Mouse (Mus musculus): ENCODE data around the gene Hist1h2bj. TPM values are rescaled to one million over a fixed set of nuclear protein-coding genes. Genes with fewer than 3 reads are reported as not detected.
A peak's percentile ranks its signal among the peaks of the same experiment; 100 is the strongest.

The Hist1h2bj gene
- polyA plus RNA-seq, 1 experiment from 2014 or later, result 7.0 TPM

DNA sequence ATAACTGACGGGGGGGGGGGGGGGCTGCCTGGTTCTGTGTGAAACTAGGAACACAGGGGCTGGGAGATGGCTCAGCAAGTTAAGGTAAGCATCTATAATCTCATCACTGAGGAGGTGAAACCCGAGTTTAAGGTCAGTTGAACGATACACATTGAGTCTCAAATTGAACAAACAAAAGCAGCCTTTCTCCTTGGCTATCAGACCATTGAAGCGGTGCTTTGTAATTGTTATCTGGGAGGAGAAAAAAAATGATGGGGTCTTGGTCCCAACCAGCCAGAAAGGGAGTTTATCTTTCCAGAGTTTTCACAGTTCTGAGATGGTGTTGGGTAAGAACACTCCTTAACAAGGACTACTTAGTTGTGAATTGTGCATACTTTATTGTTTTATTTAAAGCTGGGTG, 45.2 kb upstream of the Hist1h2bj start:
- Histone ChIP-seq H3K4me3 (ENCODE audit: low read depth, low read length) (0 out of 2 replicates have a peak overlapping the region, but pooled peaks have one; percentile 15), H3K27ac (ENCODE audit: low read depth, low read length) (no peak overlapping the region), H3K4me1 (ENCODE audit: control insufficient read depth, insufficient read depth, low read length) (peaks cover 11% of the 10 kb centered on the region; the same call in 1 of the 2 replicates), H3K4me2 (ENCODE audit: low read length) (no peak overlapping the region), H3K9me3 (replicated peaks; ENCODE audit: control insufficient read depth, low read length) (no peaks in the 10 kb centered on the region; the same call in 1 of the 2 replicates), H3K9ac (ENCODE audit: low read length) (no peak overlapping the region), H3K27me3 (replicated peaks; ENCODE audit: control insufficient read depth, insufficient read depth, low read length) (peaks cover 70% of the 10 kb centered on the region), H3K36me3 (ENCODE audit: control insufficient read depth, insufficient read depth, low read length) (no peaks in the 10 kb centered on the region)
- no peak for ATAC-seq
- DNase-seq (ENCODE audit: low spot score), result no peak
- WGBS, result 6% methylated on average over 4 of the region's 4 CpGs

DNA sequence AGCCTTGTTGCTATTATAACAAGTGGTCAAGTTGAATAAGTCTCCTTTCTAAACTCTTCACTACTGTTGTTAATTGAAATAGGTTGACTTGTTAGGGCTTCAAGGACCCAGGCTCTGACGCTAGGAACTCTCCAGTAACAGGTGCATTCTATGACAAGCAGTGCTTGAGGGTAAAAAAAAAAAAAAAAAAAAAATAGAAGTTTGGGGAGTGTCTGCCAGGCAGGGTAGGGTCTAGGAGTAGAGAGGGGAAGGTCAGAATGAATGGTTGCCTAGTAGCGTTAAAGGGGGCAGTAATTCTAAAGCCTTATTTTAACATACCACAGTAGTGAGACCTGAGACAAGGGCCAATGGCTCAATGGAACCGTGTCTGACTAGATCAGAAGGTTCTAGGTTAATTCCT, 44.6 kb upstream of the Hist1h2bj start:
- peaks cover 76% of the 10 kb centered on the region for H3K27me3 ChIP-seq (replicated peaks; ENCODE audit: control insufficient read depth, insufficient read depth, low read length)
- H3K36me3 ChIP-seq (ENCODE audit: control insufficient read depth, insufficient read depth, low read length), result no peaks in the 10 kb centered on the region
- H3K27ac ChIP-seq (ENCODE audit: low read depth, low read length), result no peak overlapping the region
- no peaks in the 10 kb centered on the region; the same call in 1 of the 2 replicates for H3K9me3 ChIP-seq (replicated peaks; ENCODE audit: control insufficient read depth, low read length)
- ATAC-seq (no peak), DNase-seq (ENCODE audit: low spot score) (no peak)
- WGBS, result 25% methylated on average over 3 of the region's 3 CpGs
- no peak overlapping the region for H3K4me2 ChIP-seq (ENCODE audit: low read length)
- H3K4me3 ChIP-seq (ENCODE audit: low read depth, low read length), result no peak overlapping the region
- peaks cover 11% of the 10 kb centered on the region; the same call in 1 of the 2 replicates for H3K4me1 ChIP-seq (ENCODE audit: control insufficient read depth, insufficient read depth, low read length)
- no peak overlapping the region for H3K9ac ChIP-seq (ENCODE audit: low read length)

DNA sequence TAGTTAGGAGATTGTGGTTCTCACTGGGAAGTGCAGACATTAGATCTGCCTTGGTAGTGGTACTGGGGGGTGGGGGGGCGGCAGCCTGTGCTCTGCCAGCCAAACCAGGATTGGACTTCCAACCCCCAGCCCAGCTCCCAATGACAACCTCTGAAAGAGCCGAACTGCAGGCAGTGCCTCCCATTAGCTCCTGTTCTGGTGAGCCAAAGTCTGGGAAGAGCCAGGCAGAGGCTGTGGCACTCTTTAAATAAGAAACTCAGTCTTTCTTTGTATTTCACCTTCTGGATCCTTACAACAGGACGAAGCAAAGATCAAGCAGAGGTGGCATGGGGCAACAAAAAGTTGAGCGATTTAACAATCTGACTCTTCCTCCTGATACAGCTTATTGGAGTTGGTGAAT, 43.9 kb upstream of the Hist1h2bj start:
- no peak overlapping the region for H3K27ac ChIP-seq (ENCODE audit: low read depth, low read length)
- no peaks in the 10 kb centered on the region for H3K36me3 ChIP-seq (ENCODE audit: control insufficient read depth, insufficient read depth, low read length)
- H3K27me3 ChIP-seq (replicated peaks; ENCODE audit: control insufficient read depth, insufficient read depth, low read length), result peaks cover 79% of the 10 kb centered on the region
- H3K4me1 ChIP-seq (ENCODE audit: control insufficient read depth, insufficient read depth, low read length), result peaks cover 11% of the 10 kb centered on the region; the same call in 1 of the 2 replicates
- no peaks in the 10 kb centered on the region; the same call in 1 of the 2 replicates for H3K9me3 ChIP-seq (replicated peaks; ENCODE audit: control insufficient read depth, low read length)
- ATAC-seq, result no peak
- no peak overlapping the region for H3K4me2 ChIP-seq (ENCODE audit: low read length)
- no peak overlapping the region for H3K4me3 ChIP-seq (ENCODE audit: low read depth, low read length)
- H3K9ac ChIP-seq (ENCODE audit: low read length), result no peak overlapping the region
- DNase-seq (ENCODE audit: low spot score), result no peak
- 31% methylated on average over 4 of the region's 4 CpGs for WGBS

DNA sequence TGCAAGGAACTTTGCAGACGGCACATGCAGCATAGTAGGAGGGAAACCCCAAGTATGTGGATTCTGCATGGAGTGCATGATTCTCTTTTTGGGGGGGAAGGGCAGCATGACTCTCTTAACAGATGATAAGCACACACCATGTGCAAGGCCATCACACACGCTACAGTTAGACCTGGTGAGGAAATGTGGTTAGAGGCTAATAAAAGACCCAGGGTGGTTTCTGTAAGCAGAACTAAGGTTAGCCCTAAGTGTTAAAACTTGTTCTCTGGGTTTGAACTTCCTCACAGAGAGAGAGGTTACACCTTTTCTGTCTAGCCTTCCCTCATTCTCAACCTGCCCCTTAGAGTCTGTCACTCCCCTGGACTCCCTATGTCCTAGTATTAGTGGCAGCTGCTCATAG, 41.7 kb upstream of the Hist1h2bj start:
- Histone ChIP-seq H3K27ac (ENCODE audit: low read depth, low read length) (no peak overlapping the region), H3K4me2 (ENCODE audit: low read length) (no peak overlapping the region), H3K27me3 (replicated peaks; ENCODE audit: control insufficient read depth, insufficient read depth, low read length) (peaks cover 93% of the 10 kb centered on the region), H3K4me3 (ENCODE audit: low read depth, low read length) (no peak overlapping the region), H3K4me1 (ENCODE audit: control insufficient read depth, insufficient read depth, low read length) (peaks cover 10% of the 10 kb centered on the region; the same call in 1 of the 2 replicates), H3K9me3 (replicated peaks; ENCODE audit: control insufficient read depth, low read length) (no peaks in the 10 kb centered on the region), H3K9ac (ENCODE audit: low read length) (no peak overlapping the region), H3K36me3 (ENCODE audit: control insufficient read depth, insufficient read depth, low read length) (no peaks in the 10 kb centered on the region)
- DNase-seq (ENCODE audit: low spot score), result no peak
- WGBS, result 66% methylated on average over 2 of the region's 2 CpGs
- no peak for ATAC-seq

DNA sequence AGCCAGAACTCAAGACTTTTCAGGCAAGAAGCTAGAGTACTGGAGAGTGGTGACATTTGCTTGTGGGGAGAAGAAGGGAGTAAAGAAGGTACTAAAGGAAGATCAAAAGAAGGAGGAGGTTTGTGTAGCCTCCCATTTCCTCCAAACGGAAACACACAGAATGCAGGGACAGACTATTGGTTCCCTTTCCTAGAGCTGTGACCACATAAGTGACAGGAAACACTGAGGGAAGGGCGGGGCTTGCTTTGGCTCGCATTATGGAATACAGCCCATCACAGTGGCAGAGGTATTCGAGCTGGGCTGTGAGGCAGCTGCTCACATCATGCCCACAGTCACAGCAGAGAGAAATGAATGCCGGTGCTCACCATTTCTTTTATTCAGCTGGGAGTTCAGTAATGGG, 41.2 kb upstream of the Hist1h2bj start:
- Histone ChIP-seq H3K27me3 (replicated peaks; ENCODE audit: control insufficient read depth, insufficient read depth, low read length) (peaks cover 93% of the 10 kb centered on the region), H3K9me3 (replicated peaks; ENCODE audit: control insufficient read depth, low read length) (no peaks in the 10 kb centered on the region), H3K9ac (ENCODE audit: low read length) (no peak overlapping the region), H3K36me3 (ENCODE audit: control insufficient read depth, insufficient read depth, low read length) (no peaks in the 10 kb centered on the region), H3K4me1 (ENCODE audit: control insufficient read depth, insufficient read depth, low read length) (peaks cover 13% of the 10 kb centered on the region), H3K27ac (ENCODE audit: low read depth, low read length) (no peak overlapping the region), H3K4me3 (ENCODE audit: low read depth, low read length) (no peak overlapping the region), H3K4me2 (ENCODE audit: low read length) (no peak overlapping the region)
- DNase-seq (ENCODE audit: low spot score) (no peak), ATAC-seq (no peak)
- WGBS, result 27% methylated on average over 5 of the region's 5 CpGs

DNA sequence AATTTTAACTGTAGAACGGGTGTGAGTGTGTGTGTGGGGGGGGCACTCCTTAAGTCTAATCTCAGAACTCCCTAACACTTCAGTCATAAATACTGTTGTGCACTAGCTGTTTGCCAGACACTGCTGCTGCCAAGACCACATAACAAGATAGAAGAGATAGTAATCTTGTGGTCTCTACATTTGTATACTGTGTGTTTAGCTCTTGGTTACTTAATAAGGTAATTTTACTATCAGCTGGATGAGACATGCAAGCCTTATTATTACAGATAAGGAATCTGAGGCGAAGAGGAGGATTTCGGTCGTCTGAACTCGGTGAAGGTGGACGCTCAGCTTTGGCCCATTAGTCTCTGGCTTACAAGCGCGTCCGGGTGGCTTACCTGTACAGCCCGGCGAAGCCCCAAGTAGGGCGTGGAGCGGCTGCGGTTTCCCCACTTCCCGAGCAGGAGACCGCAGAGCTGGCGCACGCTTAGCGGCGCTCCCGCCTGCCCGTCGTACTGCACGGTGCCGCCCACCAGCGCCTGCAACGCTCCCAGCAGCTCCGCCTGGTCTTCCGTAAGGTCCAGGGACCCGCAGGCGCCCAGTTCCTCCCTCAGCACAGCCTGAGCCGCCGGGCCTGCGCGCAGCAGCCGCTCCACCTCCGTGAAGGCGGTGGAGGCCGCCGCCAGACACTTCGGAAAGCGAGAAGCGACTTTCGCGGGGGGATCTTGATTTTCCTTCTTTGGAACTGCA, 37.2 kb upstream of the Hist1h2bj start:
- DNase-seq (ENCODE audit: low spot score) (peak; percentile 59), ATAC-seq (peak; percentile 83)
- Histone ChIP-seq H3K4me3 (ENCODE audit: low read depth, low read length) (peak overlapping the region; percentile 49), H3K4me2 (ENCODE audit: low read length) (peak overlapping the region; percentile 90), H3K27ac (ENCODE audit: low read depth, low read length) (no peak overlapping the region), H3K4me1 (ENCODE audit: control insufficient read depth, insufficient read depth, low read length) (peaks cover 8% of the 10 kb centered on the region), H3K9me3 (replicated peaks; ENCODE audit: control insufficient read depth, low read length) (no peaks in the 10 kb centered on the region), H3K9ac (ENCODE audit: low read length) (peak overlapping the region; percentile 56), H3K27me3 (replicated peaks; ENCODE audit: control insufficient read depth, insufficient read depth, low read length) (peaks cover 95% of the 10 kb centered on the region), H3K36me3 (ENCODE audit: control insufficient read depth, insufficient read depth, low read length) (no peaks in the 10 kb centered on the region)
- WGBS, result under 1% methylated on average over 45 of the region's 45 CpGs

DNA sequence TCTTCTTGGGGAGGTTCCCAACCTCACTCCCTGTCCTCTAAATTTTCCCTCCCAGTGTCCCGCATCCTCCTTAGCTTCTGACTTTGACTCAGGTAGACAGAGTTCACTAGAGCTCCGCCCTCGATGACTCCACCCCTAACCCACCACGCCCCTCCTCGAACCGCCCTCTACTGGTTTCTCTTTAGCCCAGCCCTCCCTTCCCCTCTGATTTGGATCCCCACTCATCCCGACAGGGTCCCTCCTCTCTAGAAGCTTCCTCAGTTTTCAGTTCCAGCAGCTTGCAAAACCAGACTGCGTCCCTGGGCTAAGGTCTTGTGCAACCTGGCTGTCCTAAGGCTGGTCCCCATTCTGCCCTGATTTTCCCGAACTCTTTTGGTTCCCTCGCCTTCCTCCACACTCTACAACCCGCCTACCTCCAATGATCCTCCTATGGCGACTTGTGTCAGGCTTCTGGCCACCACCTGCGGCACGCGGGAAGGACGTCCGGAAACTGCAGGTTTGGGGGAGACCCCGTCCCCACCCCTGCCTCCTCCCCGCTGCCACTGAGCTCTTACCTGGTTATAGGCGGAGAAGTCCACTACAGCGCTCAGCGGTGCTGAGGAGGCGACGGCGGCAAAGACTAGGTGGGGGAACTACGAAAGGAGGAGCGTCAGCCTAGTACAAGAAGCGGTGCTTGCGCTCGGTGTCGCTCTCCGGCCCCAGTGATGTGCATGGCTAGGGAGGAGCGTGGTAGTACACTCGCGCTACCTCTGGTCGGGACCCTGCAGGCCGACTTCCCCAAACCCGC, 36.5 kb upstream of the Hist1h2bj start:
- Histone ChIP-seq H3K4me3 (ENCODE audit: low read depth, low read length) (peak overlapping the region; percentile 49), H3K27ac (ENCODE audit: low read depth, low read length) (no peak overlapping the region), H3K4me2 (ENCODE audit: low read length) (peak overlapping the region; percentile 90), H3K9me3 (replicated peaks; ENCODE audit: control insufficient read depth, low read length) (no peaks in the 10 kb centered on the region), H3K9ac (ENCODE audit: low read length) (peak overlapping the region; percentile 56), H3K27me3 (replicated peaks; ENCODE audit: control insufficient read depth, insufficient read depth, low read length) (peaks cover 92% of the 10 kb centered on the region), H3K36me3 (ENCODE audit: control insufficient read depth, insufficient read depth, low read length) (no peaks in the 10 kb centered on the region), H3K4me1 (ENCODE audit: control insufficient read depth, insufficient read depth, low read length) (peaks cover 8% of the 10 kb centered on the region)
- DNase-seq (ENCODE audit: low spot score), result peak; percentile 43
- peak; percentile 86 for ATAC-seq
- under 1% methylated on average over 38 of the region's 38 CpGs for WGBS

DNA sequence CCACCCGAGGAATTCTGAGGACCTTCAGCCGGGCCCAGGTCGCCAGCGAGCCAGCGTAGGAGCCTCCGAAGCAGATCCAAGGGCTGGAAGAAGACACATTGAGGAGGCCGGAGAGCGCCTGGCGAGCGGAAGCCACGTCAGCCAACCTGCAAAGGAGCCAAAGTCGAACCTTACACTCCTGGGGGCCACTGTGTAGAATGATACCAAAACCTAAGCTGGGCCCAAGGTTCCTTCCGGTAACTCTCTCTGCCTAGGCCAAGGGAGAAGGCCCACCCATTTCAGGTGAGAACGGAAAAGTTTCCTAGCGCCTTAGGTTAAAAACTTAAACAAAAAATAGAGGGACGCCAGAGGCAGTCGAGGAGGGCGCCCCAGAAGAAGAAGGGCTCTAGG, 35.9 kb upstream of the Hist1h2bj start:
- 3% methylated on average over 18 of the region's 18 CpGs for WGBS
- H3K27ac ChIP-seq (ENCODE audit: low read depth, low read length), result no peak overlapping the region
- H3K9me3 ChIP-seq (replicated peaks; ENCODE audit: control insufficient read depth, low read length), result no peaks in the 10 kb centered on the region
- H3K4me3 ChIP-seq (ENCODE audit: low read depth, low read length), result peak overlapping the region; percentile 49
- peak overlapping the region; percentile 90 for H3K4me2 ChIP-seq (ENCODE audit: low read length)
- DNase-seq (ENCODE audit: low spot score), result no peak
- peaks cover 8% of the 10 kb centered on the region for H3K4me1 ChIP-seq (ENCODE audit: control insufficient read depth, insufficient read depth, low read length)
- no peak overlapping the region for H3K9ac ChIP-seq (ENCODE audit: low read length)
- ATAC-seq, result no peak
- H3K27me3 ChIP-seq (replicated peaks; ENCODE audit: control insufficient read depth, insufficient read depth, low read length), result peaks cover 90% of the 10 kb centered on the region
- H3K36me3 ChIP-seq (ENCODE audit: control insufficient read depth, insufficient read depth, low read length), result no peaks in the 10 kb centered on the region

DNA sequence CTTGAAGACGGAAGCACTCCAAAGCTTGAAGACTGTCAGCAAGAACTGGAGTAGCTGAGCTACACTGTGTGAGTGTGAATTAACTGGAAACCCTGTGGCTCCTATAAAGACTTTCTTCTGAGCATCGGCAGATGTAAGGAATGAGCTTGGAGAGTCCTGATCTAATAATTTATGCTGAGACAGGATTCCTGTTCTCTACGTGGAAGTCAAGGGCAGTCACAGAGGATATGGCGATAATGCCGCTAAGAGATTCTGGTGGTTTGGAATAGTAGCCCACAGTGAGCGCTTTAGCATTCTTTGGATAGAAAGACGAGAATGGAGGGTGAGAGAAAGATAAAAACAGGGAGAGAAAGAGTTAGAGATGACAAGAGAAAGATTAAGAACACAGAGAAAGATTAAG, 35.1 kb upstream of the Hist1h2bj start:
- no peak overlapping the region for H3K27ac ChIP-seq (ENCODE audit: low read depth, low read length)
- ATAC-seq (no peak), DNase-seq (ENCODE audit: low spot score) (no peak)
- no peak overlapping the region for H3K4me2 ChIP-seq (ENCODE audit: low read length)
- H3K4me1 ChIP-seq (ENCODE audit: control insufficient read depth, insufficient read depth, low read length), result peaks cover 8% of the 10 kb centered on the region
- H3K9me3 ChIP-seq (replicated peaks; ENCODE audit: control insufficient read depth, low read length), result no peaks in the 10 kb centered on the region
- 61% methylated on average over 7 of the region's 7 CpGs for WGBS
- H3K4me3 ChIP-seq (ENCODE audit: low read depth, low read length), result no peak overlapping the region
- no peaks in the 10 kb centered on the region for H3K36me3 ChIP-seq (ENCODE audit: control insufficient read depth, insufficient read depth, low read length)
- no peak overlapping the region for H3K9ac ChIP-seq (ENCODE audit: low read length)
- H3K27me3 ChIP-seq (replicated peaks; ENCODE audit: control insufficient read depth, insufficient read depth, low read length), result peaks cover 90% of the 10 kb centered on the region
